Mouse (Mus musculus) embryonic fibroblast, embryonic 13.5 days (primary cell): Measurements from ENCODE around the gene Hnrnpa1. TPM values are rescaled to one million over a fixed set of nuclear protein-coding genes. Genes with fewer than 3 reads are reported as not detected.

ENCODE experiments used
- H3K27ac ChIP-seq: 2 replicates; pipeline ENCODE4 v1.5.1; 2012; ENCODE audit warnings: low read length, control low read depth, inconsistent platforms; ENCODE audit not compliant: insufficient read depth
- H3K4me1 ChIP-seq: 2 replicates; pipeline ENCODE4 v1.6.1; 2011; ENCODE audit warnings: low read length; ENCODE audit not compliant: control insufficient read depth, insufficient read depth
- H3K4me3 ChIP-seq: 2 replicates; pipeline ENCODE4 v1.5.1; 2011; ENCODE audit warnings: mild to moderate bottlenecking, control low read depth, low read length; ENCODE audit not compliant: insufficient read depth
- CTCF ChIP-seq: IDR thresholded peaks from 2 replicates; pipeline ENCODE4 v1.5.1; 2011; ENCODE audit warnings: mild to moderate bottlenecking, control low read depth, low read length, moderate library complexity, borderline replicate concordance; ENCODE audit not compliant: insufficient read depth
- POLR2A ChIP-seq: IDR thresholded peaks from 2 replicates; pipeline ENCODE4 v1.6.1; 2011; ENCODE audit warnings: low read depth, mild to moderate bottlenecking, control low read depth, low read length, moderate library complexity
- polyA plus RNA-seq: library from polyadenylated mRNA; stranded (reverse); fragments of >200 nt; gene quantifications from 2 replicates; pipeline ENCODE4 v1.2.4, GENCODE M21; 2011; ENCODE audit warnings: low read depth; ENCODE audit not compliant: missing spikeins, insufficient read length

The Hnrnpa1 gene
- polyA plus RNA-seq, 1 experiment = 719 TPM

GRCm38 (mm10) chr15:103251595-103251994 lies 11.4 kb downstream of the Hnrnpa1 start:
- Histone ChIP-seq H3K4me1 (no peaks in the 10 kb centered on the region), H3K4me3 (no peak overlapping the region), H3K27ac (no peak overlapping the region)
- no peak for TF ChIP-seq POLR2A
- no peak for TF ChIP-seq CTCF

- Histone ChIP-seq H3K27ac (no peak overlapping the region), H3K4me1 (no peaks in the 10 kb centered on the region), H3K4me3 (no peak overlapping the region)
- TF ChIP-seq CTCF = no peak
- no peak for TF ChIP-seq POLR2A
Measured at GRCm38 (mm10) chr15:103252660-103253059, 12.4 kb downstream of the Hnrnpa1 start.

DNA sequence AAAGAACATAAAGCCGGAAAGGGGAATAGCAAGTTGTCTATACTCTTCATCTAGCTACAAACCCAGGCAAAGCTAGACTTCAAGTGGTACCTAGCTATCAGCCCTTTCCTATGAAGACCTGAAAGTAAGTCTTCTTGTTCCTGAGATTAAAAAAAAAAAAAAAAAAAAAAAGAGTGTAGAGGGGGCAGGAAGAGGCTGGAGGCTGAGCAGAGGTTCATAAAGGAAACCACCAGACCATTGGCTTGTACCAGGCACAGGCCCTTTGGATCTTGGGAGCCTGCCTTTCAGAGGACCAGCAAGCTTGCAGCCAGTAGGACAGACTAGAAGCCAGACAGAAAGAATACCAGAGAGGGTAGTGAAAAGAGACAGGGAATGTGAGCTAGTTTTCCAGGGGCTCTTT lies 13.1 kb downstream of the Hnrnpa1 start:
- no peak overlapping the region for H3K4me3 ChIP-seq

GRCm38 (mm10) chr15:103255169-103255568 lies 14.9 kb downstream of the Hnrnpa1 start:
- TF ChIP-seq POLR2A = no peak
- TF ChIP-seq CTCF = no peak
- Histone ChIP-seq H3K4me1 (no peaks in the 10 kb centered on the region), H3K4me3 (peak overlapping the region; percentile 21), H3K27ac (no peak overlapping the region)

More for the DNA sequence above, 13.1 kb downstream of the Hnrnpa1 start:
- TF ChIP-seq CTCF (no peak), POLR2A (no peak)
- no peak overlapping the region for H3K27ac ChIP-seq
- H3K4me1 ChIP-seq = no peaks in the 10 kb centered on the region

DNA sequence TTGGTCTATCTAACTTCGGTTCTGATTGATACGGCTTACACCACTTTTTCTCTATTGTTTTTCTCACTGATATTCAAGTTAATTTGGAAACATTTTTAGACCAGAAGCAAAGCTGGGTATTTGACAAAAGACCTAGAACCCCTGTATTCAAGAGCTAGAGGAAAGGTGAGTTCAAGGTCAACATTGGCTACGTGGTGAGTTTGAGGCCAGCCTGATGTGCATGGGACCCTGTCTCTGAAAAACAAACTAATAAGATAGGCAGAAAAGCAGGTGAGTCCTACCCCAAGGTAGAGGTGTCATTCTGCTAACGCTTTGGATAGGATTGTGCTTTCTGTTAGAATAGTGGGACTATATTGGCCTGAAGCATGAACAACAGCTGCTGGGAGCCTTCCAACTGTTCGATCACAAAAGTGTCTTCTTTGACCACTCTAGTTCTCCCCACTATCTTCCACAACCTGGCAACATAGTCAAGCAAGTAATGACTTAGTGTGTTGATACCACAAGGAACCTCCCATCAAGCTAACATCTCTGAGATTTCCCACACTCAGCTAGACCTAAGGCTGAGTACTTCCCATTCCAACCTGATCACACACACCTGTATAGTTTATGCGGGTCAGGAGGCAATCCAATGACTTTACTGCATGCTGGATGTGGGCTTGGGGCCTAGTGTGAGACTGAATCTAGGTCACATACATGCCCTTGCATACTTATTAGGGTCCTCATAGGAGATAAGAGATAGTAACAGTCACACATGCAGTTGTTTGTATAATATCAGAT lies 16.2 kb downstream of the Hnrnpa1 start:
- H3K4me3 ChIP-seq = no peak overlapping the region
- no peak overlapping the region for H3K27ac ChIP-seq
- no peak for TF ChIP-seq POLR2A
- TF ChIP-seq CTCF = no peak
- no peaks in the 10 kb centered on the region for H3K4me1 ChIP-seq

DNA sequence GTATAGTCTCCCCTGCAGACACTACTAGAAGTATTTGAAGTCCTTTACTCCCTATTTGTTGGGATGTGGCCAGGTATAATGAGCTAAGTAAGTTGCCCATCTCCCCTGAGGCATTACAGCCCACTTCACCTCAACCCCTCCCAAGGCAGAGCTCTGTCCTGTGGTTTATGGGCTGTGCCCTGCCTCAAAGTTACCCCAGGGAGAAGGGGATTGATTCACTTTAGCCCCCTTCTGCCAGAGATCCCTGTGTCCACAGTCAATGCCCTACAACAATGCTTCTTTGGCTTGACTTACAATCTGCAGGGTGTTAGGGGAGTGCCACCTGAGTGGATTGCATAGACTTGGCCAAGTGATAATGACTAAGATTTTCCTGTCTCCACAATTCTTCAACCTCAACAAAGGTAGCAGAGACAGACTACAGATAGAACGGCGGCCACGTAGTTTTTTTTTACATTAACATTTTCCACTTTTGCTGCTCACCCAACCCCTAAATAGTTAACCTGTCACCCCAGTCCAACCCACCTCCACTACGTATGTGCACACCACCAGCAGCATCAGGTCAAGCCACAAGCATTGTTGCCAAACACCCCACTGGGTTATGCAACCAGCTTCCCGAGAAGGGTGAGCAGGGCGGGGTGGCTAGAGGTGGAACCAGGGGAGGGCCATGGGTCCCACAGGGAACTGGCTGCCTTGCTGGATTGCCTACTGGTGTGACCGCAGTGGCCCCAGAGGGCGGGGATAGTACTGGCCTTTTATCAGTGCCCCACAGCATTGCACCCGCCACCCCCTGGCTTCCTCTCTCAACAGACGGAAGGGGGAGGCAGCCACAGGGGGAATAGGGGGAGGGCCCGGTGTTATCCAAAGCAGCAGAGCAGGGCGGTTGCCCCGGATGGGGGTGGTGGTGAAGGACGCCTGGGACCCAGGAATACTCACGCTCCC lies 17.8 kb downstream of the Hnrnpa1 start, which contains the start of gene Nfe2:
TSS of gene Nfe2 (minus strand) at position 614 of the 939 bp plus-strand sequence.
- no peak within 1 kb of the TSS for H3K4me3 ChIP-seq
- TF ChIP-seq CTCF = no peak
- no peak for TF ChIP-seq POLR2A

DNA sequence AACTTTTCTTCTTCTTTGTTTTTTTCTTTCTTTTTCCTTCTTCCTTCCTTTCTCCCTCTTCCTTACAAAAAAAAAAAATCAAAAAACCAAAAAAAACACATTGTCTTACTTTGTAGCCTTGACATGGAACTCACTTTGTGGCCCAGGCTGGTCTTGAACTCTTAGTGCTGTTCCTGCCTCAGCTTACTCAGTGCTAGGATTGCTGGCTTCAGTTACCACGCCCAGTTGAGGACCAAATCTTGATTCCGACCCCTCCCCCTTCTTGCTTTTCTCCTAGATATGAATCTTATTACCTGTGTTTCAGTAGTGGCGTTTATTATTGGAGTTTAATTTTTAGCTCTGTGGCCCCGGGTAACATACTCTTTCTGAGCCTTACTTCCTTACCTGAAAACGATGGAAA lies 18.9 kb downstream of the Hnrnpa1 start:
- Histone ChIP-seq H3K27ac (no peak overlapping the region), H3K4me1 (no peaks in the 10 kb centered on the region), H3K4me3 (no peak overlapping the region)
- no peak for TF ChIP-seq CTCF
- TF ChIP-seq POLR2A = no peak

More for the DNA sequence above, 17.8 kb downstream of the Hnrnpa1 start, which contains the start of gene Nfe2:
- Histone ChIP-seq H3K4me1 (no peaks in the 10 kb centered on the region), H3K27ac (no peak within 1 kb of the TSS)

DNA sequence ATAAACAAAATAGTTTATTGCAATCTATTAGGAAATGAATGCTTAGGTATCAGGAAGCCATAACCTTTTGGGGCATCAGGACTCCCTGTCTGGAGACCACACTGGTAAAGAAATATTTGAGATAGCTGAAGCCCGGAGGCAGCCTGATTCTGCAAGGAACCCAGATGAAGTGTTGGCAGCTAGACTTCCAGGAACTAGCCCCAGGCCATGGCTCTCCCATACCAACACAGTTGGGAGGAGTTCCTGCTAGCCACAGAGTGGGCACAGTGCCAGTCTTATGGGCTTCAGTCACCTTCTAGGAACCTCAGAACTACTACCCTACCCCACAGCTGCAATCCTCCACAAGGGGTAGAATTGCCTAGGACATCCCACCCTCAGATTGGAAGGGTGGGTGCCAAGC lies 19.8 kb downstream of the Hnrnpa1 start:
- Histone ChIP-seq H3K27ac (no peak overlapping the region), H3K4me3 (no peak overlapping the region), H3K4me1 (no peaks in the 10 kb centered on the region)
- TF ChIP-seq POLR2A = no peak
- TF ChIP-seq CTCF = no peak

DNA sequence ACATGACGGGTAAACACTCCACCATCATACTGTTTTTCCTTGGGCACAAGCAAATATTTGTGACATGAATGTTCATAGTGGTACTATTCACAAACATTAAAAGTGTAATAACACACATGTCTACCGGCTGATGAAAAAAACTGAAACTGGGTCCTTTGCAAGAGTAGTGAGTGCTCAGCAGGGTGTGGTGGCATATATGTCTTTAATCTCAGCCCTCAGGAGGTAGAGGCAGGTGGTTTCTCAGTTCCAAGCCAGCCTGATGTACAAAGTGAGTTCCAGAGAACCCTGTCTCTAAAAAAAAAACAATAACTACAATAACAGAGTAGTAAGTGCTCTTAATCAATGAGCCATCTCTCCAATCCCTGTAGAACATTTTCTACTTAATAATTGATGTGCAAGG lies 24.6 kb downstream of the Hnrnpa1 start:
- no peak overlapping the region for H3K27ac ChIP-seq
- no peak overlapping the region for H3K4me3 ChIP-seq
- no peaks in the 10 kb centered on the region for H3K4me1 ChIP-seq
- TF ChIP-seq CTCF = no peak
- TF ChIP-seq POLR2A = no peak
